Mouse (Mus musculus) C2C12 (cell line): Measurements from ENCODE around the gene Blcap.

ENCODE experiments used
- CEBPB ChIP-seq: IDR thresholded peaks from one replicate; pipeline ENCODE4 v1.6.1; 2011; ENCODE audit warnings: low read depth, mild to moderate bottlenecking, control low read depth, moderate library complexity
- CTCF ChIP-seq: IDR thresholded peaks from one replicate; pipeline ENCODE4 v1.5.1; 2011; ENCODE audit not compliant: control insufficient read depth, insufficient read depth, insufficient read length
- FOSL1 ChIP-seq: IDR thresholded peaks from one replicate; pipeline ENCODE4 v1.8.0; 2011; ENCODE audit warnings: mild to moderate bottlenecking, low read length; ENCODE audit not compliant: poor library complexity, insufficient read depth, severe bottlenecking
- MYOD1 ChIP-seq: IDR thresholded peaks from one replicate; pipeline ENCODE4 v1.6.1; 2011; ENCODE audit warnings: low read depth; ENCODE audit not compliant: control insufficient read depth, insufficient read length
- USF1 ChIP-seq: IDR thresholded peaks from one replicate; pipeline ENCODE4 v1.6.1; 2011; ENCODE audit warnings: low read depth, mild to moderate bottlenecking, control low read depth, moderate library complexity

GRCm38 (mm10) chr2:157540953-157541569 lies 30.0 kb downstream of the Blcap start:
- TF ChIP-seq FOSL1 (no peak), CTCF (no peak), MYOD1 (no peak), USF1 (no peak), CEBPB (no peak)
